Comparison of ENCODE assay signal across 26 mouse cellular contexts in the genomic region with DNA sequence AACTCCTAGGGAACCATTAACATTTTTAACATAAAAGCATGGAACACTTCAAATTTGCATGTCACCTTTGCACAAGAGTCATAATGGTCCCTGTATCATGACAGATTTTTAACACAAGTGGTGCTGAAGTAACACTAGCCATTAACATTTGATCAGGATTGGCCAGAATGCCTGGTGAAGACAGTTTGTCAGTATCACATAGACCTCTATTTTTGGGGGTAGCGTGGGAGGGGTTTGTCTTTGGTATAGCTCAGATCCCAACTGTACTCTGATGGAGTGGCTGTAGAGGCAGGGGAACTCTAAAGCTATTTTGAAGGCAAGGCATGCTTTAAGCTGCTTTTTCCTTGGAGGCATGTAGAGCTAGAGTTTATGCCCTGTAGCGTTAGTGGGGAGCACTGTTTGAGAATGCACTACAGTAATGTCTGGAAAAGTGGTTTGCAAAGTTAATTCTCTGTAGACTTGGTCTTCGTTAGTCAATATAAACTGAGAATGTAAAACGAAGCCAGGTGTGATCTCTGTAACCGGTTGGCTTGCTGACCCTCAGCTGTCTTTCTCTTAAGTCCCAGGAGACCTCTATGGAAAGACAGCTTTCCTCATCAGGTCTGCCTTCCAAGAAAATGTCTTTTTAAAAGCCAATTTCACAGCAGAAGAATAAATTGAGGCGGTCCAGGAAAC. TPM values are rescaled to one million over a fixed set of nuclear protein-coding genes. Genes with fewer than 3 reads are reported as not detected.
"Had no signal": no experiment of that assay in that cellular context is flagged by ENCODE, and none has a peak within 500 bp of the region (broad histone marks: within the 10 kb centered on the region; RNA-seq: fewer than 3 reads in every experiment).

No protein-coding gene starts in this region.

- H3K4me3 ChIP-seq: layer of hippocampus, adult 2 months; megakaryocyte, embryonic 14.5 days; midbrain, embryonic 10.5 days; neural tube, embryonic 12.5 days; neural tube, embryonic 15.5 days had no signal

- H3K27ac ChIP-seq: kidney, postnatal 0 days; layer of hippocampus, adult 2 months; liver, embryonic 14.5 days; midbrain, embryonic 10.5 days; neural tube, embryonic 12.5 days; neural tube, embryonic 15.5 days; stomach, postnatal 0 days had no signal

- H3K27me3 ChIP-seq: megakaryocyte, embryonic 14.5 days; neural tube, embryonic 12.5 days; neural tube, embryonic 15.5 days had no signal

- DNase-seq: kidney, postnatal 25 days; layer of hippocampus, adult 9-11 months; liver, postnatal 0 days; lung, embryonic 14.5 days; midbrain, embryonic 14.5 days; right cerebral cortex, adult 18-20 months; right cerebral cortex, postnatal 14 days; right cerebral cortex, postnatal 4 days; thymus, adult 2 months; thymus, postnatal 14 days; thymus, postnatal 4 days had no signal

- ATAC-seq: liver, postnatal 0 days; lung, postnatal 0 days had no signal

- H3K4me2 ChIP-seq: lung, embryonic 14.5 days; neural tube, embryonic 12.5 days; neural tube, embryonic 15.5 days had no signal

- H3K9ac ChIP-seq: liver, embryonic 14.5 days; liver, postnatal 0 days; lung, embryonic 14.5 days; neural tube, embryonic 12.5 days; neural tube, embryonic 15.5 days had no signal

- H3K4me1 ChIP-seq: neural tube, embryonic 12.5 days had no signal

- H3K9me3 ChIP-seq: megakaryocyte, embryonic 14.5 days; midbrain, embryonic 10.5 days; neural tube, embryonic 12.5 days; neural tube, embryonic 15.5 days had no signal

RNA-seq across cellular contexts. Expression of a gene that starts 36.2 kb away (rescaled TPM):
- total RNA-seq: layer of hippocampus, adult 2 months; left cerebral cortex, adult 18-20 months; left cerebral cortex, postnatal 25 days; liver, adult 2 months had no signal
- polyA plus RNA-seq: kidney, embryonic 14.5 days; kidney, postnatal 0 days; limb, embryonic 11.5 days; liver, adult 2 months; liver, postnatal 0 days; lung, embryonic 14.5 days; neural tube, embryonic 12.5 days; stomach, embryonic 14.5 days had no signal
